Mouse (Mus musculus): ENCODE data around the gene Slc51b. TPM values are rescaled to one million over a fixed set of nuclear protein-coding genes. Genes with fewer than 3 reads are reported as not detected.

Gene Slc51b
- polyA plus RNA-seq, 1 experiment from 2014 or later, result not detected

- Histone ChIP-seq H3K27ac (ENCODE audit: low read length) (no peak overlapping the region), H3K9ac (replicated peaks; ENCODE audit: low read depth, low read length) (no peak overlapping the region), H3K4me3 (replicated peaks; ENCODE audit: low read length) (no peak overlapping the region), H3K36me3 (ENCODE audit: control insufficient read depth, insufficient read depth) (no peaks in the 10 kb centered on the region), H3K9me3 (ENCODE audit: control insufficient read depth, low read length) (no peaks in the 10 kb centered on the region), H3K4me1 (replicated peaks; ENCODE audit: control insufficient read depth, insufficient read depth, low read length) (no peaks in the 10 kb centered on the region), H3K27me3 (replicated peaks; ENCODE audit: control insufficient read depth, insufficient read depth, low read length) (no peaks in the 10 kb centered on the region), H3K4me2 (ENCODE audit: low read length) (no peak overlapping the region)
- WGBS, result 70% methylated on average over 3 of the region's 3 CpGs
- no peak for ATAC-seq
Observed at GRCm38 (mm10) chr9:65419633-65420032, 3.1 kb downstream of the Slc51b start.

- WGBS, result 40% methylated on average over 3 of the region's 3 CpGs
- H3K9ac ChIP-seq (replicated peaks; ENCODE audit: low read depth, low read length), result no peak overlapping the region
- no peaks in the 10 kb centered on the region for H3K4me1 ChIP-seq (replicated peaks; ENCODE audit: control insufficient read depth, insufficient read depth, low read length)
- no peaks in the 10 kb centered on the region for H3K9me3 ChIP-seq (ENCODE audit: control insufficient read depth, low read length)
- H3K27me3 ChIP-seq (replicated peaks; ENCODE audit: control insufficient read depth, insufficient read depth, low read length), result no peaks in the 10 kb centered on the region
- no peak overlapping the region for H3K4me3 ChIP-seq (replicated peaks; ENCODE audit: low read length)
- no peaks in the 10 kb centered on the region for H3K36me3 ChIP-seq (ENCODE audit: control insufficient read depth, insufficient read depth)
- H3K27ac ChIP-seq (ENCODE audit: low read length), result no peak overlapping the region
- no peak for ATAC-seq
- H3K4me2 ChIP-seq (ENCODE audit: low read length), result no peak overlapping the region
Observed at GRCm38 (mm10) chr9:65417738-65418137, 5.0 kb downstream of the Slc51b start.

- no peaks in the 10 kb centered on the region for H3K9me3 ChIP-seq (ENCODE audit: control insufficient read depth, low read length)
- H3K27ac ChIP-seq (ENCODE audit: low read length), result no peak overlapping the region
- H3K9ac ChIP-seq (replicated peaks; ENCODE audit: low read depth, low read length), result no peak overlapping the region
- no peak for ATAC-seq
- H3K4me1 ChIP-seq (replicated peaks; ENCODE audit: control insufficient read depth, insufficient read depth, low read length), result no peaks in the 10 kb centered on the region
- no peak overlapping the region for H3K4me2 ChIP-seq (ENCODE audit: low read length)
- H3K36me3 ChIP-seq (ENCODE audit: control insufficient read depth, insufficient read depth), result no peaks in the 10 kb centered on the region
- 72% methylated on average over 3 of the region's 3 CpGs for WGBS
- no peaks in the 10 kb centered on the region for H3K27me3 ChIP-seq (replicated peaks; ENCODE audit: control insufficient read depth, insufficient read depth, low read length)
- H3K4me3 ChIP-seq (replicated peaks; ENCODE audit: low read length), result no peak overlapping the region
Observed at GRCm38 (mm10) chr9:65411326-65411725, 11.4 kb downstream of the Slc51b start.

GRCm38 (mm10) chr9:65410378-65410777, 12.4 kb downstream of the Slc51b start:
- 91% methylated on average over 8 of the region's 8 CpGs for WGBS
- H3K27me3 ChIP-seq (replicated peaks; ENCODE audit: control insufficient read depth, insufficient read depth, low read length), result no peaks in the 10 kb centered on the region
- no peak overlapping the region for H3K4me2 ChIP-seq (ENCODE audit: low read length)
- no peaks in the 10 kb centered on the region for H3K9me3 ChIP-seq (ENCODE audit: control insufficient read depth, low read length)
- H3K36me3 ChIP-seq (ENCODE audit: control insufficient read depth, insufficient read depth), result no peaks in the 10 kb centered on the region
- H3K4me1 ChIP-seq (replicated peaks; ENCODE audit: control insufficient read depth, insufficient read depth, low read length), result no peaks in the 10 kb centered on the region
- no peak overlapping the region for H3K9ac ChIP-seq (replicated peaks; ENCODE audit: low read depth, low read length)
- no peak overlapping the region for H3K27ac ChIP-seq (ENCODE audit: low read length)
- no peak overlapping the region for H3K4me3 ChIP-seq (replicated peaks; ENCODE audit: low read length)
- no peak for ATAC-seq

GRCm38 (mm10) chr9:65408871-65409295, 13.9 kb downstream of the Slc51b start:
- Histone ChIP-seq H3K9me3 (ENCODE audit: control insufficient read depth, low read length) (no peaks in the 10 kb centered on the region), H3K4me1 (replicated peaks; ENCODE audit: control insufficient read depth, insufficient read depth, low read length) (peaks cover 3% of the 10 kb centered on the region; the same call in 1 of the 2 replicates), H3K4me2 (ENCODE audit: low read length) (no peak overlapping the region), H3K27ac (ENCODE audit: low read length) (no peak overlapping the region), H3K36me3 (ENCODE audit: control insufficient read depth, insufficient read depth) (no peaks in the 10 kb centered on the region), H3K27me3 (replicated peaks; ENCODE audit: control insufficient read depth, insufficient read depth, low read length) (no peaks in the 10 kb centered on the region), H3K9ac (replicated peaks; ENCODE audit: low read depth, low read length) (no peak overlapping the region), H3K4me3 (replicated peaks; ENCODE audit: low read length) (no peak overlapping the region)
- 73% methylated on average over 5 of the region's 5 CpGs for WGBS
- ATAC-seq, result no peak

GRCm38 (mm10) chr9:65407861-65408260, 14.9 kb downstream of the Slc51b start:
- H3K9me3 ChIP-seq (ENCODE audit: control insufficient read depth, low read length), result no peaks in the 10 kb centered on the region
- no peaks in the 10 kb centered on the region for H3K36me3 ChIP-seq (ENCODE audit: control insufficient read depth, insufficient read depth)
- no peak for ATAC-seq
- no peak overlapping the region for H3K27ac ChIP-seq (ENCODE audit: low read length)
- no peak overlapping the region for H3K4me3 ChIP-seq (replicated peaks; ENCODE audit: low read length)
- peaks cover 3% of the 10 kb centered on the region; the same call in 1 of the 2 replicates for H3K4me1 ChIP-seq (replicated peaks; ENCODE audit: control insufficient read depth, insufficient read depth, low read length)
- 78% methylated on average over 3 of the region's 3 CpGs for WGBS
- no peaks in the 10 kb centered on the region for H3K27me3 ChIP-seq (replicated peaks; ENCODE audit: control insufficient read depth, insufficient read depth, low read length)
- no peak overlapping the region for H3K4me2 ChIP-seq (ENCODE audit: low read length)
- H3K9ac ChIP-seq (replicated peaks; ENCODE audit: low read depth, low read length), result no peak overlapping the region

- ATAC-seq, result no peak
- Histone ChIP-seq H3K9ac (replicated peaks; ENCODE audit: low read depth, low read length) (no peak overlapping the region), H3K36me3 (ENCODE audit: control insufficient read depth, insufficient read depth) (no peaks in the 10 kb centered on the region), H3K4me2 (ENCODE audit: low read length) (no peak overlapping the region), H3K27ac (ENCODE audit: low read length) (no peak overlapping the region), H3K4me1 (replicated peaks; ENCODE audit: control insufficient read depth, insufficient read depth, low read length) (peaks cover 3% of the 10 kb centered on the region; the same call in 1 of the 2 replicates), H3K9me3 (ENCODE audit: control insufficient read depth, low read length) (no peaks in the 10 kb centered on the region), H3K4me3 (replicated peaks; ENCODE audit: low read length) (no peak overlapping the region), H3K27me3 (replicated peaks; ENCODE audit: control insufficient read depth, insufficient read depth, low read length) (no peaks in the 10 kb centered on the region)
- WGBS, result 87% methylated on average over 5 of the region's 5 CpGs
Observed at GRCm38 (mm10) chr9:65407327-65407726, 15.4 kb downstream of the Slc51b start.

GRCm38 (mm10) chr9:65405184-65405449, 17.6 kb downstream of the Slc51b start:
- Histone ChIP-seq H3K27ac (ENCODE audit: low read length) (no peak overlapping the region), H3K4me2 (ENCODE audit: low read length) (no peak overlapping the region), H3K9ac (replicated peaks; ENCODE audit: low read depth, low read length) (no peak overlapping the region), H3K9me3 (ENCODE audit: control insufficient read depth, low read length) (no peaks in the 10 kb centered on the region), H3K4me3 (replicated peaks; ENCODE audit: low read length) (no peak overlapping the region), H3K27me3 (replicated peaks; ENCODE audit: control insufficient read depth, insufficient read depth, low read length) (no peaks in the 10 kb centered on the region), H3K36me3 (ENCODE audit: control insufficient read depth, insufficient read depth) (no peaks in the 10 kb centered on the region), H3K4me1 (replicated peaks; ENCODE audit: control insufficient read depth, insufficient read depth, low read length) (peaks cover 3% of the 10 kb centered on the region; the same call in 1 of the 2 replicates)
- 84% methylated on average over 2 of the region's 2 CpGs for WGBS
- no peak for ATAC-seq

- no peak for ATAC-seq
- H3K9ac ChIP-seq (replicated peaks; ENCODE audit: low read depth, low read length), result no peak overlapping the region
- no peak overlapping the region for H3K4me3 ChIP-seq (replicated peaks; ENCODE audit: low read length)
- no peak overlapping the region for H3K4me2 ChIP-seq (ENCODE audit: low read length)
- H3K36me3 ChIP-seq (ENCODE audit: control insufficient read depth, insufficient read depth), result no peaks in the 10 kb centered on the region
- no peak overlapping the region for H3K27ac ChIP-seq (ENCODE audit: low read length)
- peaks cover 3% of the 10 kb centered on the region; the same call in 1 of the 2 replicates for H3K4me1 ChIP-seq (replicated peaks; ENCODE audit: control insufficient read depth, insufficient read depth, low read length)
- no peaks in the 10 kb centered on the region for H3K27me3 ChIP-seq (replicated peaks; ENCODE audit: control insufficient read depth, insufficient read depth, low read length)
- no peaks in the 10 kb centered on the region for H3K9me3 ChIP-seq (ENCODE audit: control insufficient read depth, low read length)
- 62% methylated on average over 15 of the region's 15 CpGs for WGBS
Observed at GRCm38 (mm10) chr9:65404331-65405183, 18.2 kb downstream of the Slc51b start.

Data from forebrain, embryonic 16.5 days (tissue).